In genomic region chr1:137827379-137827778, GRCm38 (mm10) we compare ENCODE assay signal across 19 mouse cellular contexts.
DNase-seq lines count a peak whose midpoint lies in the region; ATAC-seq lines count a peak whose summit lies in the region.
"Had no signal": no experiment of that assay in that cellular context is flagged by ENCODE, and none has a peak within 500 bp of the region (broad histone marks: within the 10 kb centered on the region; RNA-seq: fewer than 3 reads in every experiment).

No protein-coding gene starts in this region.

- DNase-seq in frontal cortex, postnatal 14 days (ENCODE audit: low spot score in 2 of 2), result no peak
- DNase-seq in left cerebral cortex, postnatal 36 days (ENCODE audit: low spot score in 2 of 2), result peak; percentile 4 to 5
- DNase-seq in left cerebral cortex, postnatal 14 days (ENCODE audit: low spot score in 2 of 2), result no peak
- peak; percentile 6 to 22 for DNase-seq in right cerebral cortex, adult 2 months (ENCODE audit: low spot score in 2 of 2)
- no peak for DNase-seq in right cerebral cortex, postnatal 25 days
- DNase-seq in brain, adult 2 months (ENCODE audit: low read depth, low spot score), result peak; percentile 36
- DNase-seq in layer of hippocampus, postnatal 10 days (ENCODE audit: low spot score in 2 of 2), result no peak
- DNase-seq: adrenal gland, postnatal 25 days; B cell, adult 2 months; cerebellum, adult 2 months; cerebellum, postnatal 10 days; gastrocnemius, postnatal 14 days; heart, adult 2 months; heart, postnatal 14 days had no signal

- intact Hi-C loops in left cerebral cortex, postnatal 36 days (cut with DNase I), result no loop called here
- intact Hi-C loops in left cerebral cortex, postnatal 14 days (cut with DNase I), result no loop called here

- ATAC-seq in frontal cortex, adult (ENCODE audit: low TSS enrichment), result peak; percentile 65
- ATAC-seq: activated CD4-positive, CD25-positive, alpha-beta regulatory T cell, adult 4 months; CD4-positive, CD25-positive, alpha-beta regulatory T cell, adult 4 months; forebrain, embryonic 15.5 days; hindbrain, postnatal 0 days had no signal

Comparison
In these comparisons a context has a peak if more than half of its experiments do, and no peak if none do; other contexts are left out.
1. DNase-seq: peak in left cerebral cortex, postnatal 36 days (2 of 2), right cerebral cortex, adult 2 months (2 of 2) and brain, adult 2 months (single experiment); none in frontal cortex, postnatal 14 days (0 of 2), left cerebral cortex, postnatal 14 days (0 of 2), right cerebral cortex, postnatal 25 days (single experiment) and layer of hippocampus, postnatal 10 days (0 of 2).